Mouse (Mus musculus) olfactory bulb, adult 2 months (tissue): ENCODE measurements around the gene Lrp6. TPM values are rescaled to one million over a fixed set of nuclear protein-coding genes. Genes with fewer than 3 reads are reported as not detected.

Experiments
- H3K27ac ChIP-seq: fragments of 200-500 bp; 2 replicates; pipeline ENCODE4 v1.5.1; 2012; ENCODE audit warnings: low read depth, low read length; ENCODE audit not compliant: insufficient read depth
- H3K4me1 ChIP-seq: fragments of 200-500 bp; 2 replicates; pipeline ENCODE4 v1.6.1; 2012; ENCODE audit warnings: low read length; ENCODE audit not compliant: control insufficient read depth, insufficient read depth
- H3K4me3 ChIP-seq: fragments of 200-500 bp; 2 replicates; pipeline ENCODE4 v1.5.1; 2012; ENCODE audit warnings: mild to moderate bottlenecking, low read depth, low read length, moderate library complexity; ENCODE audit not compliant: insufficient read depth
- CTCF ChIP-seq: fragments of 200-500 bp; IDR thresholded peaks from 2 replicates; pipeline ENCODE4 v1.5.1; 2012; ENCODE audit warnings: low read depth, mild to moderate bottlenecking, low read length, moderate library complexity; ENCODE audit not compliant: insufficient read depth
- POLR2A ChIP-seq: fragments of 200-500 bp; IDR thresholded peaks from 2 replicates; pipeline ENCODE4 v1.6.1; 2012; ENCODE audit warnings: mild to moderate bottlenecking, low read depth, low read length, moderate library complexity; ENCODE audit not compliant: insufficient read depth
- WGBS: fragments of 180-500 bp; shearing (Covaris S2); methylation state at CpG from one replicate; pipeline ENCODE4 v1.1.7; 2018; 5-methylcytosine and 5-hydroxymethylcytosine counted together
- polyA plus RNA-seq: library from polyadenylated mRNA; stranded (reverse); fragments of >200 nt; gene quantifications from 2 replicates; pipeline ENCODE4 v1.2.4, GENCODE M21; 2012; ENCODE audit warnings: low replicate concordance; ENCODE audit not compliant: missing spikeins, insufficient read depth, insufficient read length

The Lrp6 gene
- polyA plus RNA-seq, 1 experiment, result 154 TPM

DNA sequence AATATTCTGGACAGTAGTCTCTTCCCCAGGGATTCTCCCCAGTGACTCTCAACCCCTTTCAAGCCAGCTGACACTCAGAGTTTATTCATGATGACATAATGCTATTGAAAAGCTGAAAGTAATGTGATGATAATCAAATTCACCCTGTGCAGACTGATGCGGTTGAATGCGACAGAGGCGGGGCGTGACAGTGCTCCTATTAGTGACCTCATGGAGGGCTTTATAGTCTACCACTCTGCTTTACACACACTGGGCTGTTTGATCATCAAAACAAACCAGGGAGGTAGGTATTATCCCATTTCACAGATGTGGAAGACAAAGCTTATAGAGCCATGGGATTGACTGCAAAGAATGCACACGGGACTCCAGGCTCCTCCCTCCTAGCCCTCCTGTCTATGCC, 15.3 kb upstream of the Lrp6 start:
- TF ChIP-seq CTCF (no peak), POLR2A (no peak)
- 67% methylated on average over 5 of the region's 5 CpGs for WGBS
- Histone ChIP-seq H3K27ac (no peak overlapping the region), H3K4me3 (no peak overlapping the region), H3K4me1 (no peaks in the 10 kb centered on the region)

DNA sequence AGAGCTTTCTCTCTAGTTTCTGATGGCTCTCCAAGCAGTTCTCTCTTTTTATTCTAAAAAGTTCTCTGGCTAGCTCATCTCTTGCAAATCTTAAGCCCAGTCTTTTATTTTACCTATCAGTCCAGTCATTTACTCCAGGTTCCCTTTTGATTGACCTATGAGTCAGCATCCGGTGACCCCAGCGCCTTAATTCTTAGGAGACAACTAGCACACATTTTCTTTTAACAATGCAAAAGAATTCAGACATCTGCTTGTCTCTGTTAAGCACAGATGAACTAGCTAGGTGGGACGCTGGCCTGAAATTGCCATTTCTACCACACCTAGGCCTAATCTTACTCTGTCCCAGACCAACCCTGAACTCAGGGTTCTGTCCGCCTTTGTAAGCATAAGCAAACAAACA, 12.7 kb upstream of the Lrp6 start:
- no peak overlapping the region for H3K27ac ChIP-seq
- 95% methylated on average over 4 of the region's 4 CpGs for WGBS
- TF ChIP-seq POLR2A (no peak), CTCF (no peak)
- H3K4me1 ChIP-seq, result no peaks in the 10 kb centered on the region
- H3K4me3 ChIP-seq, result no peak overlapping the region

DNA sequence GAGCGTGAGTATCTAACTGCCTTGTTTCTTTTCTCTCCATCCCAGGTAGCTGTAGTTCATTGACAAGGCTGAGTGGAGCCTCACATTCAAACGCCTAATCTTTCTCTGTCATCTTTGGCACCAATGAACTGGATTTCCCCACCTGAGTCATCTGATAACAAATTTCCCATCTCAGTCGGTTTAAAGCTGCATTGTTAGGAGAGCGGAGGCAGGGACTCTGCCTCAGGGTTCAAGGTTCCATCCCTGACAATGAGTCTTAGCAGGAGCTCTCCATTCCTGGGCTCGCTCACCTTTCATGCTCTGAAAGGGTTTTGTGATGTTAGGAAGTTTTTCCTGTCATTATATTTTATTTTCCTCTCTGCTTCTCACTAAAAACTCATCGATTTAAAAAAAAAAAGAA, 11.3 kb upstream of the Lrp6 start:
- 76% methylated on average over 6 of the region's 6 CpGs for WGBS
- no peak overlapping the region for H3K27ac ChIP-seq
- TF ChIP-seq POLR2A (no peak), CTCF (no peak)
- no peak overlapping the region for H3K4me3 ChIP-seq
- H3K4me1 ChIP-seq, result no peaks in the 10 kb centered on the region

DNA sequence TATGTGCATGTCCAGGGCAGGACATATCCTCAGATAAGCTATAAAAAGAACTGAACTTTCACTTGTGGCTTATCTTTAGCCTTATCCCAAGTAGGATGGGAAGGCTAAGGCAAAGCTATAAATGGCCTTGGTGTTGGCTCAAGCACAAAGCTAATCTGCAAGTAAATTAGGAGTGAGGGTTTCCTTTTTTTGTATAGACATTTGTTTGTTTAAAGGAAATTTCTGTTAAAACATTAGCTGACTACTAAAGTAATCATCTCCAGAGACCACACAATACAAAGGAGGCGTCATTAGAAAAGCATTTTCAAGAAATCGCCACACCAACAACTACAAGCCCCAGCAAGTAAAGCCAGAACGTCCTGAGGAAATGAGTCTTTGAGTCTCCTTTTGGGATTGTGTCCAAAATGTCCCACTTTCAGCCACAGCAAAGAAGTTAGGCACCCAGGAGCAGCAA, 8.6 kb upstream of the Lrp6 start:
- TF ChIP-seq CTCF, result no peak
- TF ChIP-seq POLR2A, result no peak
- 43% methylated on average over 3 of the region's 3 CpGs for WGBS
- Histone ChIP-seq H3K4me1 (no peaks in the 10 kb centered on the region), H3K27ac (no peak overlapping the region), H3K4me3 (no peak overlapping the region)

DNA sequence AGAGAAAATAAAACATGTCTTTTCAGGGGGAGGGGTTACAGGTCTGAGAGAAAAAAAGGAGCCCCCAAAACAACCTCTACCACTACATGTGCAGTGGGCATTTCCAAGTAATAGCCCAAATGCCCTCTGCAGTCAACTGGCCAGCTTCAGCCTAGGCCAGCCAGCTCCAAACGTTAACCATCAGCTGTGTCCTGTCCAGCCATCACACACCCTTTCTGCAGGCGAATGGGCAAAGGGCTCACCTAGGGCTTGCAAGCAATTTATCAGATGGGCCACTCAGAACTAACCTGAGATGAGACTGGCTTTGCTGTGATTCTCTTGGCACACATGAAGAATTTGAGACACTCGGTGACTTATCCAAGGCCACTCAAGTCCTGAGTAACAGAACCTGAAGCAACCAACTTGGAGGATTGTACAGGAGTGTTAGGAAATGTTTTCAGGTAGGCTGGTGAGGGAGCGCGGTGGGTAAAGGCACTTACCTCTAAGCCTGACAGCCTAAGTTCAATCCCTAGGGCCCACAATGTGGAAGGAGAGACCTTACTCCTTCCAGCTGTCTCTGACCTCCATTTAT, 1.3 kb upstream of the Lrp6 start:
- 88% methylated on average over 5 of the region's 5 CpGs for WGBS
- Histone ChIP-seq H3K27ac (no peak overlapping the region), H3K4me1 (peaks cover 2% of the 10 kb centered on the region; the same call in 1 of the 2 replicates), H3K4me3 (no peak overlapping the region)
- TF ChIP-seq POLR2A (no peak), CTCF (no peak)

DNA sequence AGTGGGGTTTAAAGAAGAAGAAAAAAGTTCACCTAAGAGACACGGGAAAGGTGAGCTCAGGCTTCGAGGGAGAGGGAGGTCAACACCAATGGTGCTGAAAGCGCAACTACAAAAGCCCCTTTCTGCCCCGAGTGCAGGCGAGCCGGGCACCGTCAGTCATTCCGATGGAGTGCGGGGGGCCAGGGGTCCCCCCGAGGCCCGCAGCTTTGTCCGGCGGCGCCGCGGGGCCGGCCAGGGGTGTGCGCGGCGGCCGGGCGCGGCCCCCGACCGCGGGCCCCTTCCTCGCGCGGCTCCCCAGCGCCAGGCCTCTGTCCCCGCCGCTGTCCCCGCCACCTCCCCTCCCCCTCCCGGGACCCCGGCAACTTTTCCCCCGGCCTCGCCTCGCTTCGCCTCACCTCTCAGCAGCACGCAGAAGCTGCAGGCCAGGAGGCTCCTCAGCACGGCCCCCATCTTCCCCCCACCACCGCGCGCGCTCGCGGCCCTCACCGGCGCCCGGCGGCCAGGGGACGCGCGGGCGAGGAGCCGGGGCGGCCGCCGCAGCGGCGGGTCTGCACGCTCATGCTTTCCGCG, 432 bp downstream of the Lrp6 start:
- peaks cover 5% of the 10 kb centered on the region; the same call in 1 of the 2 replicates for H3K4me1 ChIP-seq
- TF ChIP-seq CTCF (no peak), POLR2A (no peak)
- peak overlapping the region; percentile 97 for H3K4me3 ChIP-seq
- under 1% methylated on average over 35 of the region's 64 CpGs for WGBS
- peak overlapping the region; percentile 98 for H3K27ac ChIP-seq

DNA sequence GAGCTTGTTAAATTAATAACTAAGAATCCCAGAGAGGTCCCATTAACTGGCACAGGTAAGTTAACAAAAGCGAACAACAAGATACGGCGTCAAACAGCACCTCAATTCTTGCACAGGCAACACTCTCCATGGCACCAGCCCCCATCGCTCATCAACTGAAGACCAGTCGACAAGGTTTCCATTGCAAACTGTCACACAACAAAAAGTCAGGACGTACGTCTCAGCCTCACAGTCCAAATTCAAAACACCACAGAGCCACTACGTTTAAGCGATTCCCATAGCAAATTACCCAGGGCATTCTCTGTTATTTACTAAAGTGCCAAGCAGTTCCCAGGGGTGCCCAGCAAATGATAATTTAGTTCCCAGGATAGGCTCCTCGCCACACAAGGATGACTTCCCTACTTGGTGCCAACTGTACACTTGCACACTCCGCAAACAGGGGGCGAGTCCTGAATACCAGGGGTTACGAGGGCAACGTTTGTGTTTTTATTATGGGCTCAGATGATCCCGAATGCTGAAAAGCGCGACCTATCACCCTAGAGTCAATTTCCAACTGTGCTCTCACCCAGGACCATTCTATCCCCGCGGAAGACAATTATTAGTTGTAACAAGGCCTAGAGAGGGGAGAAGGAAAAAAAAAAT, 1.0 kb downstream of the Lrp6 start:
- Histone ChIP-seq H3K4me3 (peak overlapping the region; percentile 97), H3K4me1 (peaks cover 5% of the 10 kb centered on the region; the same call in 1 of the 2 replicates), H3K27ac (no peak overlapping the region)
- 2% methylated on average over 19 of the region's 19 CpGs for WGBS
- no peak for TF ChIP-seq CTCF
- TF ChIP-seq POLR2A, result no peak

DNA sequence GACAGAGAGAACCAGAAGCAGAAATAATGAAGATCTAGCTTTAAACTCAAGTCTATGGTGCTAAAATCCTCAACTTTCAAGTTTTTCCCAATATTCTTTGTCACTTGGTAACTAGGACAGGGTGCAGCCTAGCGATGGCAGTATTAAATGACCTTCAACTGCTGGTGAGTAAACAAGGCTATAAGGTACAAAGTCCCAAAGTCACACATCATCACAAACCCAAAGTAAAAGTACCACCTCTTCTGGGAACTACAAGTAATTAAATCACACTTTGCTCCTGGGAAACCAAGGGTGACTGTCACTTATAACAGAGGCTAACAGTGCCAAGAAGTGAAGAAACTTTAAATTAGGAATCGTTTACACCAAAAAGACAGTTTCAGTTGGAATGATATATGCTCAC, 2.2 kb downstream of the Lrp6 start:
- Histone ChIP-seq H3K4me1 (peaks cover 5% of the 10 kb centered on the region; the same call in 1 of the 2 replicates), H3K27ac (no peak overlapping the region), H3K4me3 (no peak overlapping the region)
- 48% methylated on average over 2 of the region's 2 CpGs for WGBS
- TF ChIP-seq POLR2A, result no peak
- TF ChIP-seq CTCF, result no peak

DNA sequence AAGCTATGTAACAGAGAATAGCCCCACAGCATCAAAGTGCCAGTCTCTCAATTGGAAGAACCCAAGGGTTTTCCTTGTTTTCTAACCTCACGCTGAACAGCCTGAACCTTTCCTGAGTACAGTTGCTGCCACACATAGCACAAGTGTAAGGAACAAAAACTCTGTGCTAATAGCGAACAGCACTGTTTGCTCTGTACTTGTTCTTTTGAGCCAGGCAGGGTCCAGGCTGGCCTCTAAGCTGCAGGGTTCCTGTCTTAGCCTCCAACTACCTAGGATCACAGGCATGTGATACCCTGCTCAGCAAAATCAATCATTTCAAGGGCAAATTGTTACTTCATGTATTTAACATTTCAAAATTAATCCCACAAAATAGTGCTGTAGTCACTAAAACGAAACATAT, 7.1 kb downstream of the Lrp6 start:
- 70% methylated on average over 3 of the region's 3 CpGs for WGBS
- peaks cover 6% of the 10 kb centered on the region; the same call in 1 of the 2 replicates for H3K4me1 ChIP-seq
- no peak overlapping the region for H3K4me3 ChIP-seq
- H3K27ac ChIP-seq, result no peak overlapping the region
- TF ChIP-seq CTCF (no peak), POLR2A (no peak)
